Mouse (Mus musculus): ENCODE data around the gene Cbfa2t3.

Gene Cbfa2t3

DNA sequence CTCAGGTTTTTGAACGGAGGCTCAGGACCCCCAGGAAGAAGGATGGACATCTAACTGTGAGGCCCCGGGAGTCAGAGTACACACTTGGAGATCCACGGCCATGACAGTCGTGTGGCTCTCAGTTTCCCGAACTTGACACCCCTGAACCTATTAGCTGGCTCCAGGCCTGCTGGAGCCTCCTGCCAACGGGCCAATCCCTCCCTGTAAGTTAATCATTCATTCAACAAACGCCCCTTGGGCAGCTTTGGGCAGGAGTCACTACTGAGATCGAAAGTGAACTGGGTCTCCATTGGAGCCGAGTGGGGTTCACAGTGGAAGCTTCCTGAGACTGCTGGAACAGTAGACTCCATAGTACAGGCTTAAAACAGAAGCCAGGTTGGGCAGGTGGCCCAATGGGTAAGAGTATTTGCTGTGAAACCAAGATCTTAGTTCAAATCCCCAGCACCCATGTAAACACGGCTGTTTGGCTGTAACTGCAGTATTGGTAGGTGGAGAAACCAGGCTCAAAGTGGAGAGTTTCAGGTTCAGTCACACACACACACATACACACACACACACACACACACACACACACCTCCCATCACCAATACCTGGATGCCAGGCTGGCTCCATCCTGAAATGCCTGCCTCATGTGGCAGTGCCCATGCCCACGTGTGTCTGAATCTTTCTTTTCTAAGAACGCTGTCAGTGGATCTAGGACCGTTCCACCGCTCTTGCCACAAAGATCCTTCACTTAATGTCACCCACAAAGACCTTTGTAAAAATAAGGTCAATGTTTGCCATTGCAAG is 20.0 kb upstream of the Cbfa2t3 start:
- no peak for DNase-seq (ENCODE audit: low spot score)

DNA sequence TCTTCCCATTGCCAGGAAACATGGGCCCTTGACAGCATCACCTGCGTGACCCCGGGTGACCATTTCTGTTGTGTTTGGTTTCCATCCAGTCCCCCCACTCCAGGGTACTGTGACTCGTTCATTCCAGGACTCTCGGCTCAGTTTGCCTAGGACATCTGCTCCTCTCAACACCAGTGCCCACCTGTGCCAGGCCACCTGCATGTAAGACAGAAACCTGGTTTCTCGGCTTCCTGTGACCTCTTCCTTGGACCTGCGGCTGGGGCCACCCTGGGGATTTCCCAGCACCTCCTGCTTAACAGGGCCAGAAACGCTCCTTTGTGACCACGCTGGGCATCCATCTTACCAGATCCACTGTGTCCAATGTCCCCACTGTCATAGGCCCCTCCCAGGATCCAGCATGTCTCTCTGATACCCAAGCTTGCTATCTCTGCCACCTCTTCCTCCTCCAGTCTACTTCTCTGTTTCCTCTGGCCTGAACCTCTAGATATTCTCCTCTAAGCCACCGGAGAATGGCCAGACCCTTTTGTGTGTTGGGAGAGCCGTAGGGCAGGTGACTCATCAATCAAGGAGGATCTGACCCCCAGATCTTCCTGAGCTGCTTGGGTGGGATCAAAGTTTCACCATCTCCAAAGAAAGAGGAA is 19.1 kb upstream of the Cbfa2t3 start:
- no peak for DNase-seq (ENCODE audit: low spot score)

DNA sequence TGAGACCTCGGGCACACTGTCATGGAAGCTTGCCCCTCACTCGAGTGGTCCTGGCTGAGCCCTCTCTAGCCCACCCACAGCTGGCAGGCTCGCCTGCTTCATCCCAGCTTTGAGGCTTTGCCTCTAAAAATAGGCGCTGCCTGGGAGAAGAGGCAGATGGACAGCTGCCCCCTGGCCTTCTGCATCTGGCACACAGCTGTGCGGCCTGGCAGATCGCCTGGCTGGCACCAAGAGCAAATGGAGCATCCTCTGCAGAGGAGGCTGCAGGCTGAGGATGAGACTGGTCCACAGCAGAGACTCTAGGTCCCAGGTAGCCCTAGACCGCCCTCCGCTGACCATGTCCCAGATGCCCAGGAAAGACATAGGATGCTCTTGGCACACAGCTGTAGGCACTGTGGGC is 17.7 kb upstream of the Cbfa2t3 start:
- no peak for DNase-seq (ENCODE audit: low spot score)

DNA sequence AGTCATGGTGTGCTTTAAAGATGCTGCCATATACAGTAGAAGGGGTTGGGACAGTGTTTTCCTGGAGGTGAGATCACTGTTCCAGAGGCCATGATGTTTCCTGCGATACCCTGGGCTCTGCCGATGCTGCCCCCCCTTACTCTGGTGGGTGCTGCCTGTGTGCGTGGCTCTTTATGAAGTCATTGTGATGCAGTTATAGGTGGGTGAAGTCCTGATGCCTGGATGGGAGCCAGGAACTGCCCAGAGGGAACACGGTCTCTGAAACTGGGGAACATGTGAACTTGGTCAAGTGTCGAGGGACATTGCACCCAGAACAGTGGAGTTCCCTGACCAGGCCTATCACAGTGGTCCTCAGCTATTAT is 14.2 kb upstream of the Cbfa2t3 start:
- DNase-seq (ENCODE audit: low spot score), result no peak

DNA sequence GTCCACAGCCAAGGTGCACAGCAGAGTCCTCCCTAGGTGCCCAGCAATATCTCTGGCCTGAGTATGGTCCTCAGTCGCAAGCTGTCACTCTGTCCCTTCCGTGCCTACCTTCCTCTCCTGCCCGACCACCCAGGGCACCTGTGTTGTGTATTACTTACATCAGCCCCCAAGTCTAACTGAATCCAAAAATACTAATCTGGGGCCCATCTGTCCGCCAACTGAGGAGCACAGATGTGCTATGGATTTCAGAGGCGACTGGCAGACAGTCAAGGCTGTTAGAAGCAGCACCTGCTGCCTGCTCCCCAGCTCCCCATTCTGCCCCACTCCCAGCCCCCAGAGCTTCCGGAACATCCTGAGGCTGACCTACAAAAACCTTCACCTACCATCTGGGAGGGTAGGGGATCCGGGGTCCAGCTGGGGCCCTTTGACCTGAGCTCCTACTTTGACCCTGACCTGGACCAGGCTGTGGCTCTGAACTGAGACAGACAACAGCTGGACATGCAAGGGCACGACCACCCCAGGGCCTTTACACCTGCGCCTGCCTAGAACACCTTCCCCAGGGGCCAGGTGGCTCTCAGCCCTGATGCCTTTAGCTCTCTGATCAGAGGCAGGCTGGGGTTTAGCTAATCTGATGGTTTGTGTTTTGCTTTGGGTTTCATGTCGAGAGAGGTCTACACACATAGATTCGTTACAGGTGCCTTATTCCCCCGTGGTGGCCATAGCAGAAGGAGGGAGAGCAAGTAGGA is 13.7 kb upstream of the Cbfa2t3 start:
- no peak for DNase-seq (ENCODE audit: low spot score)

DNA sequence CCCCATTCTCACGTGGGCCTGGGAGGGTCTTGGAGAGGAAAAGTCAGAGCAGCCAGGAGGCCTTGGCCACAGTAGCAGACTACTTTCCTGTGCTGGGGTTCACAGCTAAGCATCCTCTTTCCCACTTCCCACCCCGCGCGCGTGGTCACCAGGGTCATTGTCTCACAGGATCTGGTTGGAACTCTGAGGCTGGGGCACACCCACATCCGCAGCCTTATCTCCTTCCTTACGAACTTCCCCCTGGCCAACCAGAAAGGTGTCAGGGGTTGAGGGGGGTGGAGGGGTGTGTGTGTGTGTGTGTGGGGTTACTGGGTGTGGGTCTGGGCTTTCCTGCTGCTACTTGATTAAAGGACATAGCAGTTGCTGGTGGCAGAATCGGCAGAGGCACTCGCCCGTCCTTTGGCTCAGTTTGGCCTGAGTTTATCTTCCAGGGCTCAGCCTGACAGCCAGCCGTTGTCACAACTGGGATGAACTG is 13.0 kb upstream of the Cbfa2t3 start:
- no peak for DNase-seq (ENCODE audit: low spot score)

DNA sequence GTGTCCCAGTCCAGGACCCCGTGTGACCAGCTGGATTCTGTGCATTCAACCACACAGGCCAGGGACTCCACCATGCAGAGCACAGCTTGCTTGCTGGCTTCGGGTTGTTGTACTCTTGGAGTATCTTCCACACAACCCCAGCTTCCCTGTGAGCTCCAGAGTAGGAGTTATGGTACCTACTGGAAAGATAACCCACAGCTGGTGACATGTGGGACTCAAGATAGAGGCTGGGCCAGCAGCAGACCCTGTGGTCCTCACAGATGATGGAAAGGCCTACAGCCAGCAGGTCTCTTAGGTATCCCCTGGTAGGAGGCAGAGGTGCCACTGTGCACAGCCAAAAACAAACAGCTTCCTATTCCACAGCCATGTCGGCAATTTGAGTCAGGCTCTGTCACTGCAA is 12.6 kb upstream of the Cbfa2t3 start:
- DNase-seq (ENCODE audit: low spot score), result no peak

DNA sequence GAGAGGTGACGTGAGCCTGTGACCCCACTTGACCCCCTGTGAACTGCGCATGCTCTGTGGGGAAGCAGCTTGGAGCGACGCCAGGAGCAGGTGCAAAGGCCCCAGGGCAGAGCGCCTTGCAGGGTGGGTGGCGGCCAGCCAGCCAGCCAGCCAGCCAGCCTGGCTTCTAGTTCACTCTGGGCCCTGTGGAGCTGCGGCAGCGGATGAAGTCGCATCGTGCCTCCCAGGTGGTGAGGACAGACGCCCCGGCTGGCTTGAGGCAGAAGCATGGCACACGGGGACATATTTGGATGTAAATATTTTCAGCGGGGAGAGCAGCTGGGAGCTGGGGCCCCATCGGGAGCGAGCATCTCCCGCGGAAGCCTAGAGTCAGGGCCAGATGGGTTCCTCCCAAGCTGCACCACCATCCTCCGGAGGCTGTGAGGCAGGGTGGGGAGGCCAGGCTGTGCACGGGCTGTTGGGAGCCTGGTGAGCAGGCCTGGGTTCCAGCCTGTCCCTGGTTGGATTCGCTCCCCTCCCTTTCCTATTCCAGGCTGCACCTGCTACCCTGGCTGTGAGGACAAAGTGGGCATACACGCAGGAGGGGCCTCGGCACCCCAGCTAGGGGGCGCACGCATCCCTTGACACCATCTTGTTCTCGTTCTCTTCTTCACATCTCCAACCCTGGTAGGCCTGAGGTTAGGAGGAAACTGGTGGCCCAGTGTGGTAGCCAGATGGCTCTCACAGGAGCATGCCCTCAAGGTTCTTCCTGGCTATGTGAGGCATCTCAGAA is 10.6 kb upstream of the Cbfa2t3 start:
- DNase-seq (ENCODE audit: low spot score), result no peak

DNA sequence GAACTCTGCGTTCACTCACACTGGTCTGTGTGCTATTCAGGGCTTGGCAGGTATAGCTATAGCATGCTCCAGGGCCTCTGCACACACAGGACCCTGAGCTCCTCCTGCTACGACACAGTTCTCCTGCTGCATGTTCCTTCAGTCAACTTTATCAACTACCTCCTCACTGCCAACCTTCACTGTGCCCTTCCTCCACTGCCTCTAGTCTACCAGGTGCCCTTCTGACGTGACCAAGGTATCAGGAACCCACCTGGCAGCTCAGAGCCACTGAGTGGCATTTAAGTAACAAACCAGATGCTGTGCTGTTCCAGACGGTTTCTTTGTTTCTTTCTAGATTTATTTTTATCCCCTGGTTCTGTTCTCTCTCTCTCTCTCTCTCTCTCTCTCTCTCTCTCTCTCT is 8.3 kb upstream of the Cbfa2t3 start:
- no peak for DNase-seq (ENCODE audit: low spot score)

DNA sequence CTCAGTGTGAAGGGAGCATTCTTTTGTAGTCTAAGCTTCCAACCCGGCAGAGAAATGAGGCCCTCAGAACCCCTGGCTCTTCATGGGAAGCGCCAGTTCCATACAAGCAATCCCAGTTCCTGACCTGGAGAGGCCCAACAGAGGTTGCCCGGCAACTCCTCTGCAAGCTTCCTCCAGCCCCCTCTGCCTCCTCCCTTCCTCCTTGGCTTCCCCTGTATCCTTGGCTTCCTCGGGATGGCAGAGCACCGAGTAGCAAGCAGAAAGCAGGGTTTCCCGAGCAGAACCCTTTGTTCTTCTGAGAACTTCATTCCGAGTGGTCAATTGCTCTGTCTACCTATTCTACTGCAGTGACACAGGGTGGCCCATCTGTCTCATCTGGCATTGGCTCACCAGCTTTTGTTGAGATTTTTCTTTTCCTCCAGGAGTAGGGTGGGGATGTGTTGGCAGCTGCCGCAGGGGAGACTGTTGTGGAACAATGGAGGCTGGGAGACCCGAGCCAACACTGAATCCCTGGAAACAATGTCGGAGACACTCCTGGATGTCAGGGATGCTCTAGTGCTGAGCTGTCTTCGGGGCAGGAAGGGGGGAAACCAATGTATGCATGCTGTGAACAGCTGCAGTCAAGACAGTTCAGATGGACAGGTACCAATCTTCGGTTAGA is 7.1 kb upstream of the Cbfa2t3 start:
- no peak for DNase-seq (ENCODE audit: low spot score)

DNA sequence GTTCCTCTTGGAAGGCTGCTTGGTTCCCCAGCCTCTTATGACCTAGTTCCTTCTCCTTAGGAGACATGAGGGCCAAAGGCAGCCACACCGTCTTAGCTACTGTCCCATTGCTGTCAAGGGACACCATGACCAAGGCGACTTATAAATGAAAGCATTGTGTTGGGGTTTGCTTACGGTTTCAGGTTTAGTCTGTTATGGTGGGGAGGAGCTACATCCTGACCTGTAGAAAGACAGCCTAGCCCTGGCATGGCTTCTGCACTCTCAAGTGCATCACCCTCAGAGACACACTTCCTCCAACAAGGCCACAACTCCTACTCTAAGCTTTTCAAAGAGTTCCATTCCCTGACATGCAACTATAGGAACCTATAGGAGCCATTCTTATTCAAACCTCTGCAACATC is 5.7 kb upstream of the Cbfa2t3 start:
- no peak for DNase-seq (ENCODE audit: low spot score)

DNA sequence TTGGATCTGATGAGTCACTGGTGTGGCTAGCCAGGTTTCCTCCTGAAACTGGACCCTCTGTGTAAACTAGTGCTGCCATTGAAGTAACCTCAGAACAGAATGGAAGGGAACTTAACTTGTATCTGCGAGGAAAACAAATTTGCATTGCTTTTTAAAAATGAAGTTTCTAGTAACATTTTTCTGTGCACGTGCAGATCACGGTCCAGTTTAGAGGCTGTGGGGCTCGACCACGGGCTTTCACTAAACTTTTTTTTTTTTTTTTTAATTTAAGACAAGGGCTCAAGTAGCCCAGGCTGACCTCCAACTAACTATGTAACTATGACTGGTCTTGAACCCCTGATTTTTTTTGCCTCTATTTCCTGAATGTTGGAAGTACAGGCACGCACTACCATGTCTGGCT is 4.0 kb upstream of the Cbfa2t3 start:
- no peak for DNase-seq (ENCODE audit: low spot score)

DNA sequence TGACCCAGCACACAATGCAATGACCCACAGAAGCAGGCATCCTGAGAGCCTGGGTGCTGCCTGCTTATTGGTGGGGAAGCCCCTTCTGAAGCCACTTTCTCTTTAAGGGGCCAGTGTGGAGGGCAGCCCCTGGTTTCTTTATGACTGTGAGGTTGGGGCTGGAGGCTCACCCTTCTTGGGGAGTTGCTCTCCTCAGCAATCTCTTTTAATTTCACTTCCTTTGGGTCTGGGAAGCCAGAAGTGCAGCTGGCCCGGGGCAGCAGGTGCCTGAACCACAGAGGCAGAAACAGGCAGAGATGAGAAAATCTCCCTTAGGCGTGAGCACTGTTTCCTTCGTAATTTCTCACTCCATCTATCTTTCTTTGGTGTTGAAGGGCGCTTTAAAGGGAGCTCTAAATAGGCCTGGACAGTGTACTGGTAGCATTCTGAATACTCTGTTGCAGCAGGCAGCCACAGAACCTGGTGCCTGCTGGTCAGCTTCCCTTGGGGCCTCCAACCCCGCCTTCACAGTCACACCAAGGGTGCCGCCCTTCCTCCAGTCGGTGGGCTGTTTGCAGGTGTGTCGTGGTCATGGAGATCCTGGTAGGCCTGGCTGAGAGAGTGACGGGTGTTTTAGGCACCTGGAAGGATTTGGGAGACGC is 3.5 kb upstream of the Cbfa2t3 start:
- DNase-seq (ENCODE audit: low spot score), result no peak

DNA sequence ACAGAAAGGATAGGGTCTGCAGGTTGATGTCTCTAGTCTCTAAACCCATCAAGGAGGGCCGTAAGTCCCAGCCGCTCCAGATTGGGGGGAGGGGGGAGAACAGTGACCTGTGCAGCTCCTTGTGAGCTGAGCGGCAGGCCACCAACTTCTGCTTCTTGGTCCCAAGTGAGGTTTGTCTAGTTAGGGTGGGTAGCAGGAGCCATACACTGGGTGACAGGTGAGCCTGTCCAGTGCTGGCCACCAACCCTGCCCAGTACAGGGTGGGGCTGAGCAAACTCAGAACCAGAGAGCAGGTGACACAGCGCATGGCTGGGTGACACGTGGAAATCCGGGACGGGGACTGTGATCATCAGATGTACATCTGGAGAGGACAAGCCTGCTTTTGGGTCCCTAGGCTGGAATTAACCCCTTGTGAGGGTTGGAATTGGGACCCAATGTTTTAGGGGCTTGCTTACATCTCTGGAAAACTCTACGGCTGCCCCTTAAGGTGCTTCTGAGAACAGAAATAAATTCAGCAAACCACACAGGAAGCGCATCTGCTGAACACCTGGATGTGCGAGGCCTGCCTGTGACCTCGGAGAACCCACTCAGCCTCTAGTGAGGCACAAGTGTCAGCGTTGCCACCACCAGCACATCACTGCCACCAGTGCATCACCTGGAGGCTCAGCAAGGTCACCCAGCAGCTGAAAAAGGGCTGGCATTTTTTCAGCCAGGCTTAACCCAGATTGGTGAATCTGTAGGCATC is 2.7 kb upstream of the Cbfa2t3 start:
- DNase-seq (ENCODE audit: low spot score), result no peak

DNA sequence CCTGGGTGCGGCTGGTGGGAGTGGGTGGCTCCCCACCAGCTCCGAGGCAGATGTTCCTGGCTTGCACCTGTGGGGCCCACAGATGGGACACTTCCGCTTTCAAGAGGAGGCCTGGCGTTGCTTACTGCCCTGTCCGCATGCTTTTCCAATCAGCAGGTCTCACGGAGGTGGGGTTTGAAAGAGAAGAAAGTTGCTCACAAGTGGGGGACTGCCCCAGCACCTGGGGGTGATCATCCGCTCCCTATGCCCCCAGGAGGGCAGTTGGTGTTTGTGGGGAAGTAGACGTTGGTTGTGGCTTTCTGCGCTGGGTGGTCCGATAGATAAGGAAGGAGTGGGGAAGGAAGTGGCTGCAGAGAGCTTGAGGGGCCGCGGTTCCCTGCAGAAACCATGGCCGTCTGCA is 1.7 kb upstream of the Cbfa2t3 start:
- no peak for DNase-seq (ENCODE audit: low spot score)

DNA sequence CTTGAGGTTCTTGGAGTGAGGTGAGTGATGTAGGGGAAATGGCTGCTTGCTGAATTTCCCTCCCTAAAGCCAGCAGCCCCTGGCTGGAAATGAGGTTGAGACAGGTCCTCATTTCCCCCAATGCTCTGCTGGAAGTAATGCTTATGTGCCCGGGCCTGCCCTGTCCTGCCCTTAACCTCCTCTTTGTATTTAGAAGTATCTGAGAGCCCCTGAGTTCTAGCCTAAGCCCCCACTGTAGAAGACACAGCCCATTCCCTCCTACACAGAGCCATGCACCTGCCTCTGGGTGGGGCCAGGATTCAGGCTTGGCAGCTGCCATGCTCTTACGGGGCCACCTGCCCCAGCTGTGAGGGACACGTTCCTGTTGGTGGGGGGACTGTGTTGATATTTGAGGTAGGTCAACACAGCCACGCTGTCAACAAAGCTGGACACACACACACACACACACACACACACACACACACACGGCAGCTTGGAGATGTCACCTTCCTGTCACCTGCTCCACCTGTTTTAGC is 598 bp downstream of the Cbfa2t3 start:
- no peak for DNase-seq (ENCODE audit: low spot score)

DNA sequence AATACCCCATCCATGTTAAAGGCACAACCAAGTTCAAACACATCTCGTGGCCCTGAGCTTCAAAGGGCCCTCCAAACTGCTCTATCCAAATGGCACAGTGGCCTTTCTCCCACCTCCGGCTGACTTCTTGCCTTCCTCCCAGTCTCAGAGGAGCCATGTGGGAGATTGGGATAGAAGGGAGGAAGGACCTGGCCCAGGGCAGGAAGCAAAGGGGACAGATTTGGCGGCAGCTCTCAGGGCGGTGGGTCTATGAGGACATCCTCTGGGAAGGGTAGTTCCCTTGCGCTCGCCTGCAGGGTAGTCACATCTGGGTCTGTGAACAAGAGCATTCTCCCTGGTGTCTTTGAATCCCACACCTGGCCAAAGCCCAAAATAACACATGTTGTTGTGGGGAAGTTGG is 1.3 kb downstream of the Cbfa2t3 start:
- DNase-seq (ENCODE audit: low spot score), result no peak

DNA sequence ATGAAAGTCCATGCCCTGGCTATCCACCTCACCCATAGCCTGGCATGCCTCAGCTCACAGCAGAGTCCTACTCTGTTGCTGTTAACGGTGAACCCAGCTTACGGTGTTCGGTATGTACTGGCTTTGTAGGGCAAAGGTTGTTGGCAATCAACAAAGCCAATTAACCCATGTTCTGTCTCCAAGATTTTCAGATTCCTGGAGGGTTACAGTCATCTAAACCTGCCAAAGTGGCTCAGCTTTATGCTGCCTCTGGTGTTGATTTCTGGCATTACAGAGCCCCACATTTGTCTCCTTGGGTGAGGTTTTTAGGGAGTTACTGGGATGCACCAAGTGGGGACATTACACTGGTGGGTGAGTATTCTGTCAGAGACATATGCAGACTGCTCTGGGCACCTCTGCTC is 1.7 kb downstream of the Cbfa2t3 start:
- peak; percentile 33 for DNase-seq (ENCODE audit: low spot score)

DNA sequence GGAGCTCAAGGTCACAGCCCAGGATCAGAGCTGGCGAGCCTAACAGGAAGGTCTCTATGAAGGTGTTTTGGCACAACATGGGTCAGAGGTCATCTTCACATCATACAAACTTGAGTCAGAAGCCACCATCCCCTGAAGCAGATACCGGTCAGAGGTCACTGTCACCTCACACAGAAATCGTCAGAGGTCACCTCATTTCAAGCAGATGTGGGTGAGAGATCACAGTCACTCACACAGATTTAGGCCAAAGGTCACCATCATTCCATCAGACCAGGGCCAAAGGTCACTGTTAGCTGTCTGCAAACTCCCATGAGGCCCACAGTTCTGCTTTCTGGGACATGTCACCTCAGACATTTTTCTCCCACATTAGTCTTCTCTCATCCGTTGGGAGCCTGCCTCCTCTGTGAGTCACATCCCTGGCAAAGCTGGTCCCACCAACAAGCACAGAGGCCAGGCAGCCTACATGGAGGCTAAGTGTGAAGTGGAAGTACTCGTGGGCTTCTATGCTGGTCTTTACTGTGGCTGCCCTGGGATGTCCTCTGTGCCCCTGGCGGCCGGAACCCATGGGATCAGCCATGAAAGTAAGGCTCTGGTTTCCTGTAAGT is 3.4 kb downstream of the Cbfa2t3 start:
- no peak for DNase-seq (ENCODE audit: low spot score)

DNA sequence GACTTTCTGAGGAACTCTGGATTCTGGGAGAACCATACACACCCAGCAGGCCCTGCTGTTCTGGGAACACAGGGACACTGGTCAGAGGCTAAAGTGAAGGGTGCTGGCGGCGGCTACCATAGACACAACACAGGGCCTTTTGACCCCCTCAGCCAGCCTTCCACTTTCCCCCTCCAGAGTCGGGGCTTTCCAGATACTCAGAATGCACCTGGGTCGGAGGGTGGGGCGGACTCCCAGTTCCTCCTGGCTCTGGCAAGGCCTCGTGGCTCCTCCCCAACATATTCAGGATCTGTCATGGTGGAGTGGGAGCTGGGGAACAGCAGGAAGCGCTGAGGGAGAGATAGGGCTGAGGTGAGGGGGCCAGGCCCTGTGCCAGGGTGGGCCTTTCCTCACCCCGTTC is 6.8 kb downstream of the Cbfa2t3 start:
- no peak for DNase-seq (ENCODE audit: low spot score)
